Mouse (Mus musculus) heart, embryonic 11.5 days (tissue): ENCODE measurements at regions not wholly inside any gene's neighbourhood (a gene's known extent, or its start where the extent isn't known, plus 50 kb on each side); places are given as distances from the start of the nearest gene placed in this dataset.

ENCODE experiments used
- ATAC-seq: fragments of 200-750 bp; cut with Nextera tagmentation; replicated peaks from 2 replicates; pipeline ENCODE4 v1.8.0; 2017; ENCODE audit warnings: moderate library complexity; ENCODE audit not compliant: insufficient number of reproducible peaks, low FRiP score, low TSS enrichment
- H3K27ac ChIP-seq: fragments of 300-500 bp; sonication (generic); 2 replicates; pipeline ENCODE4 v1.5.1; 2014; ENCODE audit warnings: mild to moderate bottlenecking, low read depth, low read length
- H3K27me3 ChIP-seq: fragments of 300-500 bp; sonication (generic); 2 replicates; pipeline ENCODE4 v1.6.1; 2014; ENCODE audit warnings: mild to moderate bottlenecking, low read length, mixed read lengths; ENCODE audit not compliant: control insufficient read depth, insufficient read depth
- H3K36me3 ChIP-seq: fragments of 300-500 bp; sonication (generic); 2 replicates; pipeline ENCODE4 v1.6.1; 2014; ENCODE audit warnings: mild to moderate bottlenecking, low read length, moderate library complexity, mixed read lengths; ENCODE audit not compliant: control insufficient read depth, insufficient read depth
- H3K4me1 ChIP-seq: fragments of 300-500 bp; sonication (generic); 2 replicates; pipeline ENCODE4 v1.6.1; 2014; ENCODE audit warnings: low read length; ENCODE audit not compliant: control insufficient read depth, insufficient read depth
- H3K4me2 ChIP-seq: fragments of 300-500 bp; sonication (generic); 2 replicates; pipeline ENCODE4 v1.6.1; 2014; ENCODE audit warnings: mild to moderate bottlenecking, moderate library complexity
- H3K4me3 ChIP-seq: fragments of 300-500 bp; sonication (generic); 2 replicates; pipeline ENCODE4 v1.5.1; 2014; ENCODE audit warnings: low read depth, low read length
- H3K9ac ChIP-seq: fragments of 300-500 bp; sonication (generic); 2 replicates; pipeline ENCODE4 v1.6.1; 2014; ENCODE audit warnings: mild to moderate bottlenecking, low read depth, low read length, moderate library complexity
- H3K9me3 ChIP-seq: fragments of 300-500 bp; sonication (generic); replicated peaks from 2 replicates; pipeline ENCODE4 v1.6.1; 2016; ENCODE audit warnings: low read length; ENCODE audit not compliant: control insufficient read depth
- WGBS: fragments of 180-500 bp; shearing (Covaris S2); extraction: QIAGEN DNeasy Blood & Tissue Kit; methylation state at CpG from one replicate; pipeline ENCODE4 v1.1.7; 2014; ENCODE audit not compliant: insufficient replicate concordance; 5-methylcytosine and 5-hydroxymethylcytosine counted together

- Histone ChIP-seq H3K9ac (no peak overlapping the region), H3K4me2 (peak overlapping the region; percentile 51), H3K9me3 (no peaks in the 10 kb centered on the region), H3K27me3 (peaks cover 33% of the 10 kb centered on the region), H3K4me3 (no peak overlapping the region), H3K27ac (no peak overlapping the region), H3K4me1 (no peaks in the 10 kb centered on the region; the same call in 1 of the 2 replicates), H3K36me3 (no peaks in the 10 kb centered on the region)
- WGBS, result 12% methylated on average over 11 of the region's 11 CpGs
- ATAC-seq, result no peak; the same call in 1 of the 2 replicates
Observed at GRCm38 (mm10) chr11:82602818-82603217, 161.3 kb downstream of the Cct6b start.

- H3K27me3 ChIP-seq, result peaks cover 35% of the 10 kb centered on the region
- H3K9ac ChIP-seq, result no peak overlapping the region
- no peaks in the 10 kb centered on the region for H3K9me3 ChIP-seq
- no peak overlapping the region for H3K27ac ChIP-seq
- ATAC-seq, result no peak
- H3K4me1 ChIP-seq, result no peaks in the 10 kb centered on the region; the same call in 1 of the 2 replicates
- H3K4me3 ChIP-seq, result no peak overlapping the region
- WGBS, result 38% methylated on average over 2 of the region's 2 CpGs
- H3K36me3 ChIP-seq, result no peaks in the 10 kb centered on the region
- no peak overlapping the region for H3K4me2 ChIP-seq
Observed at GRCm38 (mm10) chr11:82602250-82602649, 161.9 kb downstream of the Cct6b start.

GRCm38 (mm10) chr11:82600151-82600550, 164.0 kb downstream of the Cct6b start:
- Histone ChIP-seq H3K4me3 (no peak overlapping the region), H3K27me3 (peaks cover 35% of the 10 kb centered on the region), H3K9me3 (no peaks in the 10 kb centered on the region), H3K4me2 (no peak overlapping the region), H3K4me1 (no peaks in the 10 kb centered on the region; the same call in 1 of the 2 replicates), H3K9ac (no peak overlapping the region), H3K27ac (no peak overlapping the region), H3K36me3 (no peaks in the 10 kb centered on the region)
- 65% methylated on average over 9 of the region's 9 CpGs for WGBS
- ATAC-seq, result peak; percentile 37; the same call in 1 of the 2 replicates

GRCm38 (mm10) chr11:82597757-82598156, 166.4 kb downstream of the Cct6b start:
- peaks cover 35% of the 10 kb centered on the region for H3K27me3 ChIP-seq
- 25% methylated on average over 6 of the region's 6 CpGs for WGBS

GRCm38 (mm10) chr11:82596801-82597200, 167.3 kb downstream of the Cct6b start:
- no peak overlapping the region for H3K9ac ChIP-seq
- H3K4me2 ChIP-seq, result no peak overlapping the region
- H3K27ac ChIP-seq, result no peak overlapping the region
- H3K4me3 ChIP-seq, result no peak overlapping the region
- peaks cover 33% of the 10 kb centered on the region for H3K27me3 ChIP-seq
- 51% methylated on average over 3 of the region's 3 CpGs for WGBS
- no peaks in the 10 kb centered on the region for H3K36me3 ChIP-seq
- no peaks in the 10 kb centered on the region for H3K4me1 ChIP-seq
- no peak for ATAC-seq
- no peaks in the 10 kb centered on the region for H3K9me3 ChIP-seq

More at GRCm38 (mm10) chr11:82597757-82598156, 166.4 kb downstream of the Cct6b start:
- Histone ChIP-seq H3K4me1 (no peaks in the 10 kb centered on the region; the same call in 1 of the 2 replicates), H3K9ac (no peak overlapping the region), H3K4me3 (no peak overlapping the region), H3K36me3 (no peaks in the 10 kb centered on the region), H3K27ac (no peak overlapping the region), H3K4me2 (no peak overlapping the region), H3K9me3 (no peaks in the 10 kb centered on the region)
- no peak for ATAC-seq

- ATAC-seq, result no peak
- Histone ChIP-seq H3K27ac (no peak overlapping the region), H3K27me3 (no peaks in the 10 kb centered on the region), H3K4me2 (no peak overlapping the region), H3K4me3 (no peak overlapping the region), H3K36me3 (no peaks in the 10 kb centered on the region), H3K9ac (no peak overlapping the region), H3K4me1 (no peaks in the 10 kb centered on the region), H3K9me3 (no peaks in the 10 kb centered on the region)
- WGBS, result 80% methylated on average over 2 of the region's 2 CpGs
Observed at GRCm38 (mm10) chr11:82589761-82590160, 174.4 kb downstream of the Cct6b start.

- WGBS, result 80% methylated on average over 5 of the region's 5 CpGs
- H3K4me1 ChIP-seq, result no peaks in the 10 kb centered on the region
- ATAC-seq, result no peak
- no peaks in the 10 kb centered on the region for H3K9me3 ChIP-seq
- H3K9ac ChIP-seq, result no peak overlapping the region
- no peak overlapping the region for H3K4me3 ChIP-seq
- no peak overlapping the region for H3K4me2 ChIP-seq
- no peaks in the 10 kb centered on the region for H3K27me3 ChIP-seq
- no peak overlapping the region for H3K27ac ChIP-seq
- H3K36me3 ChIP-seq, result no peaks in the 10 kb centered on the region
Observed at GRCm38 (mm10) chr11:82588744-82589143, 175.4 kb downstream of the Cct6b start.

- no peaks in the 10 kb centered on the region for H3K4me1 ChIP-seq
- WGBS, result 23% methylated on average over 7 of the region's 7 CpGs
- peaks cover 7% of the 10 kb centered on the region for H3K27me3 ChIP-seq
- no peak overlapping the region for H3K27ac ChIP-seq
- H3K36me3 ChIP-seq, result no peaks in the 10 kb centered on the region
- no peak overlapping the region for H3K9ac ChIP-seq
- no peak overlapping the region for H3K4me3 ChIP-seq
- no peaks in the 10 kb centered on the region for H3K9me3 ChIP-seq
- no peak for ATAC-seq
- no peak overlapping the region for H3K4me2 ChIP-seq
Observed at GRCm38 (mm10) chr11:82579841-82580415, 184.2 kb downstream of the Cct6b start.

GRCm38 (mm10) chr11:82576019-82576418, 187.3 kb downstream of the Tmem132e start:
- Histone ChIP-seq H3K4me1 (no peaks in the 10 kb centered on the region), H3K9ac (no peak overlapping the region), H3K4me2 (no peak overlapping the region), H3K27ac (no peak overlapping the region), H3K9me3 (no peaks in the 10 kb centered on the region), H3K27me3 (peaks cover 7% of the 10 kb centered on the region), H3K4me3 (no peak overlapping the region), H3K36me3 (no peaks in the 10 kb centered on the region)
- no peak for ATAC-seq
- 54% methylated on average over 3 of the region's 3 CpGs for WGBS
